Mouse (Mus musculus): ENCODE data around the gene Adssl1. TPM values are rescaled to one million over a fixed set of nuclear protein-coding genes. Genes with fewer than 3 reads are reported as not detected.

Adssl1 gene
- total and polyA plus RNA-seq, 3 experiments: 58.2 to 63.9 TPM; not detected in 1

GRCm38 (mm10) chr12:112644180-112644854 is 24.5 kb downstream of the Adssl1 start, which contains the start of gene Siva1:
TSS of gene Siva1 (plus strand) at chr12:112644679.
- H3K36me3 ChIP-seq (ENCODE audit: control insufficient read depth in 1 of 2, insufficient read depth in 2 of 2, low read length in 2 of 2): peaks cover 3 to 21% of the 10 kb centered on the region in 2 experiments; a peak in 3 of 4 replicates
- peak within 1 kb of the TSS; percentile 84 for H3K9ac ChIP-seq (ENCODE audit: control insufficient read depth, low read depth, low read length, poor library complexity, severe bottlenecking)
- H3K79me2 ChIP-seq (ENCODE audit: control insufficient read depth, insufficient read depth, low read length, poor library complexity): peaks cover 25% of the 10 kb centered on the region
- TF ChIP-seq CHD2 (IDR thresholded peaks at IDR 0.05; ENCODE audit: low read length) (no peak), TCF12 (IDR thresholded peaks at IDR 0.05; ENCODE audit: low read depth, low read length) (no peak), TAL1 (IDR thresholded peaks at IDR 0.05; ENCODE audit: low read length) (peak; percentile 66), TBP (IDR thresholded peaks at IDR 0.05; ENCODE audit: low read depth, low read length) (peak; percentile 63; the same call in 1 of the 2 replicates), RCOR1 (IDR thresholded peaks at IDR 0.05; ENCODE audit: low read depth, low read length) (no peak), ZNF384 (IDR thresholded peaks at IDR 0.05; ENCODE audit: low read depth, low read length) (no peak), NRF1 (IDR thresholded peaks at IDR 0.05; ENCODE audit: insufficient read depth, low read depth, low read length, poor library complexity, severe bottlenecking) (no peak), CHD1 (IDR thresholded peaks at IDR 0.05; ENCODE audit: low read depth, low read length) (no peak), GATA1 (IDR thresholded peaks at IDR 0.05; ENCODE audit: low read depth, low read length) (peak; percentile 94), ZKSCAN1 (IDR thresholded peaks at IDR 0.05; ENCODE audit: low read depth, low read length) (no peak), HCFC1 (IDR thresholded peaks at IDR 0.05; ENCODE audit: low read depth, low read length) (no peak)
- H3K9me3 ChIP-seq (replicated peaks; ENCODE audit: insufficient read depth, low read length): no peaks in the 10 kb centered on the region
- H3K4me1 ChIP-seq (ENCODE audit: control insufficient read depth in 1 of 2, insufficient read depth in 2 of 2, low read length in 2 of 2): peaks cover 7 to 31% of the 10 kb centered on the region in 2 experiments; a peak in 3 of 4 replicates
- DNase-seq (ENCODE audit: low read depth, low spot score): peak; percentile 100
- no peaks in the 10 kb centered on the region for H3K27me3 ChIP-seq (ENCODE audit: control insufficient read depth in 1 of 2, insufficient read depth in 2 of 2, low read length in 2 of 2)
- H3K27ac ChIP-seq (ENCODE audit: control insufficient read depth, low read depth, low read length): peak within 1 kb of the TSS; percentile 76
- peak within 1 kb of the TSS; percentile 62 to 77 for H3K4me3 ChIP-seq (ENCODE audit: control insufficient read depth in 1 of 2, insufficient read depth in 1 of 2, low read depth in 2 of 2, low read length in 2 of 2)

- no peaks in the 10 kb centered on the region for H3K27me3 ChIP-seq (ENCODE audit: control insufficient read depth in 1 of 2, insufficient read depth in 2 of 2, low read length in 2 of 2)
- H3K9me3 ChIP-seq (replicated peaks; ENCODE audit: insufficient read depth, low read length): no peaks in the 10 kb centered on the region
- H3K4me1 ChIP-seq (ENCODE audit: control insufficient read depth in 1 of 2, insufficient read depth in 2 of 2, low read length in 2 of 2): peaks cover 7 to 31% of the 10 kb centered on the region in 2 experiments; a peak in 3 of 4 replicates
- H3K4me3 ChIP-seq (ENCODE audit: control insufficient read depth in 1 of 2, insufficient read depth in 1 of 2, low read depth in 2 of 2, low read length in 2 of 2): peak overlapping the region; percentile 62 to 77
- no peak for DNase-seq (ENCODE audit: low read depth, low spot score)
- TF ChIP-seq TBP (IDR thresholded peaks at IDR 0.05; ENCODE audit: low read depth, low read length) (peak; percentile 72), POLR2A (IDR thresholded peaks at IDR 0.05; ENCODE audit: control insufficient read depth in 1 of 2, insufficient read depth in 1 of 2, low read depth in 1 of 2, low read length in 2 of 2, poor library complexity in 1 of 2) (peak in 1 of 2 experiments; percentile 98; a peak in 2 of 4 replicates), ZMIZ1 (IDR thresholded peaks at IDR 0.05; ENCODE audit: low read depth, low read length) (no peak), SIN3A (IDR thresholded peaks at IDR 0.05; ENCODE audit: low read length) (no peak), UBTF (IDR thresholded peaks at IDR 0.05; ENCODE audit: borderline replicate concordance, insufficient read depth, low read depth, low read length) (peak; percentile 67; the same call in 1 of the 2 replicates), HCFC1 (IDR thresholded peaks at IDR 0.05; ENCODE audit: low read depth, low read length) (no peak), ZC3H11A (IDR thresholded peaks at IDR 0.05; ENCODE audit: low read depth, low read length) (no peak), ZKSCAN1 (IDR thresholded peaks at IDR 0.05; ENCODE audit: low read depth, low read length) (no peak), MYB (IDR thresholded peaks at IDR 0.05; ENCODE audit: low read depth, low read length) (no peak), POLR2AphosphoS5 (IDR thresholded peaks at IDR 0.05; ENCODE audit: borderline replicate concordance, low read depth, low read length) (no peak), USF2 (IDR thresholded peaks at IDR 0.05; ENCODE audit: borderline replicate concordance in 1 of 2, insufficient read depth in 1 of 2, low read depth in 1 of 2, low read length in 2 of 2) (no peak), MEF2A (IDR thresholded peaks at IDR 0.05; ENCODE audit: extremely low read depth, insufficient replicate concordance, low read depth, low read length, poor library complexity, severe bottlenecking) (no peak), TAL1 (IDR thresholded peaks at IDR 0.05; ENCODE audit: low read length) (no peak)
- peak overlapping the region; percentile 84 for H3K9ac ChIP-seq (ENCODE audit: control insufficient read depth, low read depth, low read length, poor library complexity, severe bottlenecking)
- H3K27ac ChIP-seq (ENCODE audit: control insufficient read depth, low read depth, low read length): peak overlapping the region; percentile 69
- H3K79me2 ChIP-seq (ENCODE audit: control insufficient read depth, insufficient read depth, low read length, poor library complexity): peaks cover 25% of the 10 kb centered on the region
- peaks cover 4 to 21% of the 10 kb centered on the region in 2 experiments; a peak in 3 of 4 replicates for H3K36me3 ChIP-seq (ENCODE audit: control insufficient read depth in 1 of 2, insufficient read depth in 2 of 2, low read length in 2 of 2)
Measured at GRCm38 (mm10) chr12:112644855-112645506, 25.1 kb downstream of the Adssl1 start.
